Mouse (Mus musculus) intestine, embryonic 14.5 days (tissue): ENCODE measurements around the gene Dtx2. TPM values are rescaled to one million over a fixed set of nuclear protein-coding genes. Genes with fewer than 3 reads are reported as not detected.
A peak's percentile ranks its signal among the peaks of the same experiment; 100 is the strongest.

ENCODE experiments used
- ATAC-seq: fragments of 200-750 bp; cut with Nextera tagmentation; replicated peaks from 2 replicates; pipeline ENCODE4 v1.8.0; 2017; ENCODE audit warnings: low read depth, moderate number of reproducible peaks, moderate TSS enrichment, moderate library complexity; ENCODE audit not compliant: low FRiP score, low TSS enrichment
- DNase-seq: peaks from one replicate; pipeline ENCODE4 v3.0.0-alpha.2; 2018; ENCODE audit warnings: low spot score
- H3K27ac ChIP-seq: fragments of 300-500 bp; sonication (generic); 2 replicates; pipeline ENCODE4 v1.5.1; 2014; ENCODE audit warnings: low read depth, mild to moderate bottlenecking, control low read depth
- H3K27me3 ChIP-seq: fragments of 300-500 bp; sonication (generic); replicated peaks from 2 replicates; pipeline ENCODE4 v1.6.1; 2014; ENCODE audit warnings: low read length, control low read depth; ENCODE audit not compliant: control insufficient read depth, insufficient read depth
- H3K36me3 ChIP-seq: fragments of 300-500 bp; sonication (generic); 2 replicates; pipeline ENCODE4 v1.6.1; 2014; ENCODE audit warnings: low read length, control low read depth; ENCODE audit not compliant: control insufficient read depth, insufficient read depth
- H3K4me1 ChIP-seq: fragments of 300-500 bp; sonication (generic); replicated peaks from 2 replicates; pipeline ENCODE4 v1.6.1; 2014; ENCODE audit warnings: low read length, control low read depth, mixed read lengths; ENCODE audit not compliant: control insufficient read depth, insufficient read depth
- H3K4me2 ChIP-seq: fragments of 300-500 bp; sonication (generic); 2 replicates; pipeline ENCODE4 v1.6.1; 2014; ENCODE audit warnings: low read length
- H3K4me3 ChIP-seq: fragments of 300-500 bp; sonication (generic); 2 replicates; pipeline ENCODE4 v1.5.1; 2014; ENCODE audit warnings: low read depth, low read length, control low read depth, mixed read lengths
- H3K9ac ChIP-seq: fragments of 300-500 bp; sonication (generic); 2 replicates; pipeline ENCODE4 v1.6.1; 2014; ENCODE audit warnings: mild to moderate bottlenecking, low read length
- H3K9me3 ChIP-seq: fragments of 300-500 bp; sonication (generic); 2 replicates; pipeline ENCODE4 v1.6.1; 2016; ENCODE audit warnings: low read length, control low read depth; ENCODE audit not compliant: control insufficient read depth
- WGBS: fragments of 180-500 bp; shearing (Covaris S2); extraction: QIAGEN DNeasy Blood & Tissue Kit; methylation state at CpG from one replicate; pipeline ENCODE4 v1.1.7; 2014; 5-methylcytosine and 5-hydroxymethylcytosine counted together
- polyA plus RNA-seq: library from polyadenylated mRNA; unstranded; fragments of >200 nt; fragmentation: Nextera tagmentation; extraction: Ambion mirVana; gene quantifications from 2 replicates; pipeline ENCODE4 v1.2.1, GENCODE M21; 2014

Gene Dtx2
- 23.2 and 24.6 TPM in 2 replicates for polyA plus RNA-seq

DNA sequence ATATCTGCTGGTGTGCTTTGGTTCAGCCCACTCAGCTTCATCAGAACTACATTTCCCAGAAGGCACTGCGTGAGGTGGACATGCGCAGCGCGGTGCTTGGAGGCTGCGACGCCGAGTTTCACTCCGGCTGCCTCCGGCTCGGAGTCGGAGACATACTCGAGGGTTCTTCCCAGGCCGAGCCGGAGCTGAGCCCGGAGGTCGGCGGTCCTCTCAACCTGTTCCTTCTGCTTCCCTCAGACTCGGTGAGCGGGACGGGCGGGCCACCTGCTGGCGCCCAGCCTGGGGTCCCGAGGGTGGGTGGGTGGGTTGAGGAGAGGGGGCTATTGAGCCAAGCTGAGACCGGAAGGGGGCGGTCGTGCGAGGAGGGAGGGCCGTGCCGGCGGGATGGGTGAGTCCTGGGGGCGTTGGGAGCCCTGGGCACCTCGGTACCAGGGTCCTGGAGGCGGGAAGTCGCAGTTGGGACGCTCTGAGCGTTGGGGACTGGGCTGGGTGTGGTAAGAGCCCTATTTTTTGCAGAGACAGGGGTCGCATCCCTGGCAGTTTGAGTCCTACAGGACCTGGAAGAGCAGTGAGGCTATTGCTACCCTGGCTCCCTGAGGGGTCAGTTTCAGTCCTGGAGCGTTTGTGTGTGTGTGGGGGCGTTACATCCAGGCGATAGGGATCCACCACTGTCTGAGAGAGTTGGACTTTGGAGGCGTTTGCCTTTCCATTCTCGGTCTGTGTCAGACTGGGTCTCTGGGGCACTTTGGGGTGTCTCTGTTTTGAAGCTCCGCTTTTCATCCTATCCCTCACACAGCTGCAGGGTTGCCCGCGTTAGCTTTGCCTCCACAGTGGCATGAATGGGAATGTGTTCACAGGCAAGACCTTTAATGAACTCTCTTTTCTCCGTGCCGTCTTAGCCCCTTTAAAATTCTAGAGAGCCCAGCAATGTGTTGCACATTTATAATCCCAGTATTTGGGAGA is at the start of gene Dtx2:
Gene Dtx2 (plus strand): TSS at position 76 of the 963 bp plus-strand sequence.
- ATAC-seq = peak; percentile 93
- H3K36me3 ChIP-seq = peaks cover 34% of the 10 kb centered on the region
- peak; percentile 89 for DNase-seq
- peak within 1 kb of the TSS; percentile 71 for H3K4me3 ChIP-seq
- WGBS = under 1% methylated on average over 47 of the region's 47 CpGs
- no peaks in the 10 kb centered on the region for H3K27me3 ChIP-seq
- peak within 1 kb of the TSS; percentile 73 for H3K9ac ChIP-seq
- H3K9me3 ChIP-seq = no peaks in the 10 kb centered on the region
- peak within 1 kb of the TSS; percentile 75 for H3K4me2 ChIP-seq
- H3K27ac ChIP-seq = peak within 1 kb of the TSS; percentile 84
- peaks cover 8% of the 10 kb centered on the region; the same call in 1 of the 2 replicates for H3K4me1 ChIP-seq

GRCm38 (mm10) chr5:135945916-135946408 is 48.6 kb upstream of the Dtx2 start:
- Histone ChIP-seq H3K4me2 (0 out of 2 replicates have a peak overlapping the region, but pooled peaks have one; percentile 4), H3K36me3 (no peaks in the 10 kb centered on the region), H3K9ac (no peak overlapping the region), H3K27me3 (no peaks in the 10 kb centered on the region), H3K9me3 (no peaks in the 10 kb centered on the region), H3K4me3 (no peak overlapping the region), H3K27ac (no peak overlapping the region), H3K4me1 (0 out of 2 replicates have a peak, but pooled peaks cover 3% of the 10 kb centered on the region)
- WGBS = 53% methylated on average over 10 of the region's 10 CpGs
- peak; percentile 59 for DNase-seq
- ATAC-seq = no peak

DNA sequence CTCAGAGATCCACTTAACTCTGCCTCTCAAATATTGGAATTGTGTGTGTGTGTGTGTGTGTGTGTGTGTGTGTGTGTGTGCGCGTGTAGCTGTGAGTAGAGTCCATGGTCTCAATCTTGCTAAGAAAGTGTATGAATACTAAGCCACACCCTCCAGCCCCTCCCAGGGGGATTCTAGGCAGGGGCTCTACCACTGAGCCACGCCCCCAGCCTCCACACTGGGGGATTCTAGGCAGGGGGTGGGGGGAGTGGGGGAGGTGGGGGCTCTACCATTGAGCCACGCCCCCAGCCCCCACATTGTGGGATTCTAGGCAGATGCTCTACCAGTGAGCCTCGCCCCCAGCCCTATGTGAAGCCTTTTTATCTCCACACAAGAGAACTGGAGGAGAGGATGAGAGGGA is 48.0 kb upstream of the Dtx2 start:
- Histone ChIP-seq H3K27ac (no peak overlapping the region), H3K4me2 (no peak overlapping the region), H3K9ac (no peak overlapping the region), H3K36me3 (no peaks in the 10 kb centered on the region), H3K9me3 (no peaks in the 10 kb centered on the region), H3K4me1 (0 out of 2 replicates have a peak, but pooled peaks cover 3% of the 10 kb centered on the region), H3K4me3 (no peak overlapping the region), H3K27me3 (no peaks in the 10 kb centered on the region)
- 74% methylated on average over 5 of the region's 5 CpGs for WGBS
- DNase-seq = no peak
- ATAC-seq = no peak

DNA sequence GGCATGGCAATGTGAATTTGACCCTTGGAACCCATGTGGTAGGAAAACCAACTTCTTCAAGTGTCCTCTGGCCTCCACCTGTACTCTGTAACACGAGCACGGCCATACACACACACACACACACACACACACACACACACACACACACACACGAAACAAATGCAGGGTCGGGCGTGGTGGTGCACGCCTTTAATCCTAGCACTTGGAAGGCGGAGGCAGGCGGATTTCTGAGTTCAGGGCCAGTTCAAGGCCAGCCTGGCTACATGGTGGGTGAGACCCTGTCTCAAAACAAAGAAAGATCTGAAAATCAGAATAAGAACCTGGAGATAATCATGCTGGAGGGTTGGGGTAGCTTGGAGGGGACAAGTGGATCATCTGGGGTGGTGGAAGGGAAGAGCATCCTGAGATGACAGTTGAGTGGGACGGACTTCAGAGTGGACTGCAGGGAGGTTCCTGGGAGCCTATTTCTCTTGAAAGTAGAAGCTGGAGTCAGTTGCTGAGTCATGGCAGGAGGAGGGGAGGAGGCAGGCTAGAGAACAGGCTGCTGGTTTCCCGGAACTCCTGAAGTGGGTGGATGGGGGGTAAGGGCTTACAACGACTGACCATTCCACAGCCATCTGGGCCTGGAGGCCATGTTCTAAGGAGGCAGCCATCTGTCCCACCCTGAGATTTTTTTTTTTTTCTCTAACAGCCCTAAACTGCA is 43.7 kb upstream of the Dtx2 start:
- DNase-seq (no peak), ATAC-seq (no peak)
- no peaks in the 10 kb centered on the region for H3K9me3 ChIP-seq
- no peaks in the 10 kb centered on the region for H3K36me3 ChIP-seq
- no peak overlapping the region for H3K9ac ChIP-seq
- no peak overlapping the region for H3K4me3 ChIP-seq
- no peak overlapping the region for H3K4me2 ChIP-seq
- no peak overlapping the region for H3K27ac ChIP-seq
- H3K27me3 ChIP-seq = no peaks in the 10 kb centered on the region
- H3K4me1 ChIP-seq = 0 out of 2 replicates have a peak, but pooled peaks cover 3% of the 10 kb centered on the region
- WGBS = 80% methylated on average over 11 of the region's 11 CpGs

- 97% methylated on average over 2 of the region's 2 CpGs for WGBS
- no peaks in the 10 kb centered on the region for H3K9me3 ChIP-seq
- no peaks in the 10 kb centered on the region for H3K27me3 ChIP-seq
- H3K4me2 ChIP-seq = no peak overlapping the region
- no peak overlapping the region for H3K4me3 ChIP-seq
- H3K27ac ChIP-seq = no peak overlapping the region
- H3K9ac ChIP-seq = no peak overlapping the region
- H3K36me3 ChIP-seq = no peaks in the 10 kb centered on the region
- no peaks in the 10 kb centered on the region; the same call in 1 of the 2 replicates for H3K4me1 ChIP-seq
- ATAC-seq (no peak), DNase-seq (no peak)
Observed at GRCm38 (mm10) chr5:135951660-135952059, 42.9 kb upstream of the Dtx2 start.

DNA sequence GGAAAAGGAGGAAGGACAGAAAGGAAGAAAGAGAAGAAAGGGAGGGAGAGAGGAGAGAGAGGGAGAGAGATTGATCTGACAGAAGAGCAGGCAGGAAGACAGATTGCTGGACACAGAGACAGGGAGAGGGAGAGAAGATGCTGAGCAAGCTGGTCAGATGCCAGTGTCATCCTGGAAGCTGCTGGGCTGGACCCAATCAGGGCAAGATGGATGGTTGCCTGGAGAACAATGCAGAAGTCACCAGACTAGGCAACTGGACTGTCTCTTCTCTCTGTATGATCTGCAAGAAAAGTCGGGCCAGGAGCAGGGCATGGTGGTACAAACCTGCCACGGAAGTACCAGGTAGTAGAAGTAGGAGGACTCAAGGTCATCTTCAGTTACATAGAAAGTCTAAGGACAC is 41.8 kb upstream of the Dtx2 start:
- Histone ChIP-seq H3K27ac (no peak overlapping the region), H3K4me3 (no peak overlapping the region), H3K4me2 (no peak overlapping the region), H3K9ac (no peak overlapping the region), H3K27me3 (no peaks in the 10 kb centered on the region), H3K4me1 (peaks cover 6% of the 10 kb centered on the region), H3K9me3 (no peaks in the 10 kb centered on the region), H3K36me3 (no peaks in the 10 kb centered on the region)
- no peak for ATAC-seq
- DNase-seq = no peak
- WGBS = 81% methylated on average over 2 of the region's 2 CpGs

- no peak overlapping the region for H3K9ac ChIP-seq
- DNase-seq (no peak), ATAC-seq (no peak)
- H3K27me3 ChIP-seq = no peaks in the 10 kb centered on the region
- H3K4me3 ChIP-seq = 0 out of 2 replicates have a peak overlapping the region, but pooled peaks have one; percentile 15
- no peaks in the 10 kb centered on the region for H3K9me3 ChIP-seq
- peak overlapping the region; percentile 48 for H3K4me2 ChIP-seq
- peak overlapping the region; percentile 86 for H3K27ac ChIP-seq
- peaks cover 9% of the 10 kb centered on the region for H3K4me1 ChIP-seq
- no peaks in the 10 kb centered on the region for H3K36me3 ChIP-seq
- 83% methylated on average over 9 of the region's 9 CpGs for WGBS
Observed at GRCm38 (mm10) chr5:135956300-135957206, 38.0 kb upstream of the Dtx2 start.
